Mouse (Mus musculus) heart, embryonic 15.5 days (tissue): Measurements from ENCODE around the gene Hps4. TPM values are rescaled to one million over a fixed set of nuclear protein-coding genes. Genes with fewer than 3 reads are reported as not detected.

Source experiments
- polyA plus RNA-seq: library from polyadenylated mRNA; unstranded; fragments of >200 nt; fragmentation: Nextera tagmentation; extraction: Ambion mirVana; gene quantifications from 2 replicates; pipeline ENCODE4 v1.2.1, GENCODE M21; 2015

Hps4 gene
- polyA plus RNA-seq, 1 experiment from 2014 or later, result 15.6 TPM

Other genes starting within 250 kb of the Hps4 start
- gene Cryba4, start 90.6 kb upstream of the Hps4 start, polyA plus RNA-seq, result 1.2 and 1.4 TPM in 2 replicates
- 1.6 and 2.1 TPM in 2 replicates for gene Crybb1, start 87.3 kb upstream of the Hps4 start, polyA plus RNA-seq
- 38.5 and 47.8 TPM in 2 replicates for gene Tpst2, start 66.4 kb upstream of the Hps4 start, polyA plus RNA-seq
- gene Tfip11, start 16.7 kb upstream of the Hps4 start, polyA plus RNA-seq, result 15.2 and 19.6 TPM in 2 replicates
- 20.7 and 28.8 TPM in 2 replicates for gene Srrd, start within 50 bp of the Hps4 start, polyA plus RNA-seq
- gene Gm6583, start 12.9 kb downstream of the Hps4 start, polyA plus RNA-seq, result 0.05 TPM in 1 of 2 replicates, not detected in the other
- gene Asphd2, start 51.8 kb downstream of the Hps4 start, polyA plus RNA-seq, result 2.1 and 2.9 TPM in 2 replicates
- gene Gm6588, start 106.3 kb downstream of the Hps4 start, polyA plus RNA-seq, result not detected in 2 replicates
- gene Sez6l, start 234.1 kb downstream of the Hps4 start, polyA plus RNA-seq, result 0.33 and 0.53 TPM in 2 replicates